Mouse (Mus musculus) gastrocnemius, postnatal 10 days (tissue): ENCODE measurements around the gene Ttll11. TPM values are rescaled to one million over a fixed set of nuclear protein-coding genes. Genes with fewer than 3 reads are reported as not detected.

Source experiments
- DNase-seq: peaks from one replicate; pipeline ENCODE4 v3.0.0; 2021; ENCODE audit warnings: mixed read lengths
- total RNA-seq, 2 experiments: library from RNA; stranded (reverse); gene quantifications; 2 replicates each; pipeline ENCODE4 v1.2.3; 2021

The Ttll11 gene
- total RNA-seq, 2 experiments from 2014 or later, result 3.0 TPM

DNA sequence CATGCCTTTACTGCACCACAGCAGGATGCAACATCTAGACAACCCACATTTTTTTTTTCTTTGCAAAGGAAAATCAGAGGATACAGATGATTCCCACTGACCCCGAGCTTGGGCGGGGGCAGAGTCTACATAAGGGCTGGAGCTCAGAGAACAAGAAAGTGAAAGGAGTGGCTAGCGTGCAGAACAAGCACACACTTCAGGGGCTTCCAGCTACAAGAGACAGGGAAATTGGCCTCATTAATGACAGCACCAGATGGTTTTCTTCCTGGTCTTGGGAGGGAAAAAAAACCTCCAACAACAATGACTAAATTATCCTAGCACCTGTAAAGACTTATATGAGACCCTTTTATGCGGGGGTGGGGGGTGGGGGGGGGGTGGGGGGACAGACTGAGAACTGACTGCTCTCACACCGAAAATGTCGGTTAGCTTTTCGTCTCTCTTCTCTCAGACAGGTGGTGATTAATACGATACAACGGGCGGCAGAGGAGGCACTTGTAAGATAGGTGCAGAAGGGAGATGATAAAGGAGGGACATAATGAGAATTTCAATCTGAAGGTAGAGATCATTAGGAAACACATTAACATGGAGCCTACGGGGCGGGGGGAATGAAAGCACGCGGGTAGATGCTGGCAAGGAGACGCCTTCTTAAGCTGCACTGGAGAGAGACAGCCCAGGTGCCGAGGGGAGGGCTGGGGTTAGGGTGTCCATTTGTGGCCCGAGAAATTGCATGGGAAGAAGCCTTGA is 128.1 kb downstream of the Ttll11 start:
- no peak for DNase-seq

DNA sequence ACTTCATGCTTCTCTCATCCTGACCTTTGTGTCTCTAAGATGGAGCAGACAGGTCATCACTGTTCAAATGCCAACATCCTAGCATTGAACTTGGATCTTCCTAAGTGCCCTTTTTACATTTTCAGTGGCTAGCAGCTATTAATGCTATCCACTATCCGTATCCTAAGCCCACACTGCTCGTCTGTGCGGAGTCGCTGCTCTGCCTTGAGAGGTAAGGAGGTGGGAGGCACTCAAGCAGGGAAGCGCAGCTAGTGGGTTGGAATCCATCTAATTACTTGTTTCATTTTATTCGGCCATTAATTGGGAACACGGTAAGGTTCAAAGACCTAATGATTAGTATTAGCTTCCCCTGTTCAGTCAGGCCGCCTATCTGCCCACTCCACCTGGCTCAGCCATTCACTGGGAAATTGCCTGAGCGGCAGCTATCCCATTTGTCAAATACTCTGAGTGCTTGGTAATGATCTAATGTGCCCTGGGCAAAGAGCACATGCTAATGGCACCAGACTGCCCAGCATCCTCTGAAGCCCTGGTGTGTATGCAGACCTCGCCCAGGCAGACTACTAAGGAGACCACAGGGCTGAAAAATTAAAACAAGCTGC is 130.0 kb downstream of the Ttll11 start:
- no peak for DNase-seq

DNA sequence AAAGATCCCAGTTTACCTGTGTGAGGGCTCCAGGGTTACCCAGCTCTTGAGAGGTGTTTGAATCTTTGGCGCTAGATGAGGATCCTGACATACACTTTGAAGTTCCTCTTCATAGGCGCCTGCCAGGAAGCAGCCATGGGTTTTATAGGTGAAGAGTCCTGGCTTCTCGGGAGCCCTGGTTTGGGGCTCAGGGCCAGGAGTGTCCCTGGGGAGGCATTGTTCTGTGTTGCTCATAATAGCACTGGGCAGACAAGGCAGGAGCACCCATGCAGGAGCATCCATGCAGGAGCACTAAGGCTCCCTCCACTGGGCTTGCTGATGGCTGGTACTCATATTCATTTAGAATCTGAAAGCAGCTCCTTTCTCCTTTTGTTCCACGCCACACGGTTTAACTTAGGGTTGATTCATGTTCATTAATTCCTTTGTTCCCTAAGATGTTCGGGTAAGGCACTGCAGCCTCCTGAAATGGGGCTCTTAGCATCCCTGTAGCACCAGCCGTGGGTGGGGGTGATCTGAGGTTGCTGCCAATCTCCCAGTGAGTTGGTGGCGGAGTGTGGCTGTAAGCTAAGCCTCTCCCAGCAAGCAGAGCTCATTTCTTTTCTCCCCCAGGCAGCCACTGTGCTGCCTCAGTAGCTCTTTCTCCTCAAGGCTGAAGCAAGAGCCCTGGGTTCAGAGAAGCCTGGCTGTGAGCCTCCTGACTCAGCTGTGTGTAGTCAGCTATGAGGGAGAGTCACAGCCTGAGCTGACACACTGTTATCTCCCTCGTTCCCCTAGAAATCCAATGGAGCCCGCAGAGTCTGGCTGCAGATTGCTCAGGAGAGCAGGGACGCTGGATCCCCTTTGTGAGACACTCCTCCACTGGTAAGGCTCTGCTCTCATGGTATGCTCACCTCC is 133.9 kb downstream of the Ttll11 start:
- no peak for DNase-seq

DNA sequence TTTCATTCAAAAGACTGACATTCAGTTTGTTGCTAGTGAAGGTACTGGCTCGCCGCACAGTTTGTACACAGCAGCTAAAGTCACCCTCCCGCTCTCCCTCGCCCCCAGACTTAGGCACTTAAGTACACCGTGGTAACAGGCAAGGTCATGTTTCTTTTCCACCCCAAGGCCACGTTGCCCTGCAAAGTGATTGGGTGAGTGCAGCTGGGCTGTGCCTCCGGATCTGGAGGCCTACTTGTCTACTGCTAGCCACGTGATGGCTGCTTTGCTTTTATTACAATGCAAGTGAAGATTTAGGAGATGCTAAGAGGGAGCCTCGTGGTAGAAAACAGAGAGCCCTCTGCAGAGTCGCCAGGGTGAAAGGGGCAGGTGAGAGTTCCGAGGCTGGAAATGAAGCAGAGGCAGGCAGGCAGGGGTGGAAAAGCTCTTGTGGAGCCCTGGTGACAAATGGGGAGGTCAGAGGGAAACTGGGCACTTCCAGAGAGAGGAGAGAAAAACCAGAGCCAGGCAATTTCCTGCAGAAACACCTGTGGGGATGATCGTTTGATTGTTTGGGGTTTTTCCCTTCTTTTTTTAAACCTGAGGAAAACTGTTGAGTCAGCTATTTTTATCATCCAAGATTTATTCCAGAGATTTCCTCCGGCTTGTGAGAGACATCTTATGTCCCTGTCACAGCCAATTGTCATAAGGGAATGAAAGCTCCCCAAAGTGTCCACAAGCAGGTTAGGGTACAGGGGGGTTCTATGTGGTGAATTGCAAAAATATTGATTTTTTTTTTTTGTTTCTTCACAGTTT is 135.6 kb downstream of the Ttll11 start:
- DNase-seq, result no peak

DNA sequence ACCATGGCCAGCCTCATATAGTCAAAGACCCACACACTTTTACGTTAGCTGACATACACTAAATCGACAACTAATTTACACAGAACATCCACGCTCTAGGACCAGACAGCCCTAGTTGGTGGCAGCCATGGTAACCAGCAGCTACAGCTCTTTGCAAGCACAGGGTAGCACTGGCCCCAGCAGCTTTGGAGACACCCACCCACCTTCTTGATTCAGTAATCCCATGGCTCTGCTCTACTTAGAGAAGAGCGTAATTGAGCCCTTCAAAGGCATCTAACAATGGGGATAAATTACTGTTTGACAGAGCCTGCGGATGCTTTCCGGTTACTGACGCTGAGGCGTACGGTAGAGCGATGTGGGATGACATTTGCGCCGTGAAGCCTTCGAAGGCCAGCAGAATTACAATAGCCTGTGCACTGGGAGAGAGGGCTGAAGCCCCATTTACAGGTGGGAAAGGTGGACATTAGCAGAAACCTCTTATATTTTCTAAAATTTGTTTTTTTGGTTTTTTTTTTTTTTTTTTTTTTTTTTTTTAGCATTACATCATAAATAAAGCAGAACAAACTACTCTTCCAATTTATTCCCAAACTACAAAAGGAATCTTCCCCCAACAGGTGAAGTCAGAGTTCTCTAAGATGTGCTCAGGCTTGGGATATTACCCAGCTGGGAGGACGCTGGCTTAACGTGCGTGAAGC is 136.8 kb downstream of the Ttll11 start:
- no peak for DNase-seq

DNA sequence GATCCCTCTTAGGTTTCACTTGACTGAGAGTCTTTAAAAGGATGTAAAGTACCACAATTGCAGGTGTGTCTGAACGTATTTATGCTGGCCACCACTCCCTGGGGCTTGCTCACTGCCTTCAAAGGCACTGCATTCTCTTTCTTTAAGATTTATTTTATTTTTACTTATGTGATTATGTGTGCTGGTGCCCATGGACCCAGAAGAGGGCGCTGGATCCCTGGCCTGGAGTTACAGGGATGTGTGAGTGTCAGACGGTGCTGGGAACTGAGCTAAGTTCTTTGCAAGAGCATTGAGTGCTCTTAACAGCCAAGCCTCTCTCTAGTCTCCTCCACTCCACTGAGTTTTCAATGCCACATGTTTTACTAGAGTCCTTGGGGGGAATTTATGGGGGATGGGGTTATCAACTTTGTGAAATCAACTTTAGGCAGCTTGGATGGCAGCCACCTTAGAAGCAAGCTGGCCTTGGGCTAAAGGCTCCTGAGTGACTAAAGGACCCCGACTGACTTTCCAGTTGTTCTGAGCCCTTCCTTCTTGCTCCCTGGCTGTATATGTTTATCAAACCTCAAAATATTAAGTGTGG is 137.8 kb downstream of the Ttll11 start:
- no peak for DNase-seq

DNA sequence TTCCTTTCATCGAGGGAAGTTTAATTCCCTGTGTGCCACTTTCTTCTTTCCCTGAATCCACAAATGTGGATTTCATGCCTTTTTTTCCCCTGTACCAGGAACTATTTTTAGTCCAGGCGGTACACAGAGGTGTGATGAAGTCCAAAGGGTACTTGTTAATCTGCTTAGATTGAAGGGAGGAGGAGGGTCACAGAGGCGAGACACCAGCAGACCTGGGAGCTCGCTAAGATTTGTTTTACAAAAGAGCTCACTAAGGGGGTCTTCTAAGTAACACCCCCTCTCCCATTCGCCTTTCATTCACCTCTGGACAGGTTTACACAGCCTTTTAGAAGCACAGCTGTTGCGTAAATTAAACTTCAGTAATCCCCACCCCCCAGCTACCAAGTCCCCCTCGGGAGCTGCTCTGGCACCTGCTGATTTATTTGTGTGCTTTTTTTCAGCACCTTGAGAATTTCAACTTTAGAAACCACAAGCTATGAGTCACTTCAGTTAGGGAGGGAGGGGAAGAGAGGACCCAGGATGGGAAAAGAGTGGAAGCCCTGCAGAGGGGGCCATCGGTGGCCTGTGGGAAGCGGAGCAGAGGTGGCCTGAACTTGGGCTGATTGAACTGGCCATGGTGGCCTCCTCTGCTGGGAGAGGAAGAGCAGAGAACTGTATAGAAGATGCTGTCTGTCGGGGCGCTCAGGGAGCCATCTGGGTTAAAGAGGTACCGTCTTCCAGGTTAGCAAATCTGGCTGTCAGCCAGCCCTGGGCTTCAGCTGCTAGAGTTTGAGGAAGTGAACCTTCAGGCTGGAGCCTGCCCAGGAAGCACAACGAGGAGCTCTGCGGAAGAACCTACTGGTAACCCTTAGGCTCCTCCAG is 138.5 kb downstream of the Ttll11 start:
- peak; percentile 29 for DNase-seq

DNA sequence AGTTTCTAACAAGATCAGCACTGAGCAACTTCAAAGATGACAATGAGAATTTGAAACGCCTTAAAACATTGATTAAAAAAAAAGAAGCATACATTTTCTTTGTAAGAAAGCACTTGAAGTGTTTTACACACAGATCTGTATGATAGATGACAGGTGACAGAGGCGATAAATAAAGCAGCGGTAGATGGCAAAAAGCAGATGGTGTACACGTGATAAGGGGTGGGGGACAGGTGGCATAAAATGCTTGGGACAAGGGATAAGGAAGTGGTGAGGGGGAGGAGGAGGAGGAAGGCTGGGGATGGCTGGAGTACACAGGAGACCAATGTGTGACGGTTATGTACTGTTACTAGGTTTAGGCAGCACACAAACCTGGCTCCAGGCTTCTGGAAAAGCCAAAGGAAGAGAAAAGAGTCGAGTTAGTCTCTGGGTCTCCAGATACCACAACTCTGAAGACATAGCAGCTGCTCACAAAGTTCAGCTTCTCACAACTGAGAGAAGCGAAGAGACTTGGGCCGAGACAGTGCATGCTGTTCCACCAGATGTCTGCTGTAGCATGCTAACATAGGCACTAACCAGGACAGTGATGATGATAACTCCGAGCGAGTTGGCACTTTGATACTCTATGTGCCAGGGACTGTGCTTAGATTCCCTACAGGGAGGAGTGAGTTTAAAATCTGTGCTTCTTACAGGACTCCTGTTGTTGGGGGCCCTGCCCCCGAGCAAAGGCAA is 140.8 kb downstream of the Ttll11 start:
- no peak for DNase-seq

DNA sequence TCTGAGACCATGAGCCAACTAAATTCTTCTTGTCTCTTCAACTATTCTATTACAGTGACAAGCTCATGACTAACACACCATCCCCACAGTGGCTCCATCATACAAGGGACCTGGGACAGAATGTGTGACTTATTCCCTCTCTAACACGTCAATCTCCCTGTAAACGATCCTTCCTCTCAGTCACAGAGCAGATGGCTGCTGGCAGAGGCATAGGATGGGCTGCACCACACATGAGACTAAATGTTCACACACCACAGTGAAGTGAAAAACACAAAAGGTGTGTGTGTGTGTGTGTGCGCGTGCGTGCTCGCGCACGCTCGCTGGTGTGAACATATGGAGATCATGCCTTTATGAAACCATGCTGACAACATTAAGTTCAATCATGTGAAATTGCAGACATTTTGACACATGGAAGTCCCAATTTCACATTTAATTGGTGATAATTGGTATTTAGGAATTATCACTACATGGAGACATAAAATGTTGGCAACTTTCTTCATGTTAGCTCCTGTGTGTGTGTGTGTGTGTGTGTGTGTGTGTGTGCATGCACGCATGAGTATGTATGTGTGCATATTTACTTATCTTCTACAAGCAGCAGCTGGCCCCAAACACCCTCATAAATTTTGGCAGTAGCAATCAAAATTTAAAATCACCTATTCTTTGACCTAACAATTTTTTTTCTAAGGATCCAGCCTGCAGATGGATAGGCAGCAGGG is 145.4 kb downstream of the Ttll11 start:
- no peak for DNase-seq

DNA sequence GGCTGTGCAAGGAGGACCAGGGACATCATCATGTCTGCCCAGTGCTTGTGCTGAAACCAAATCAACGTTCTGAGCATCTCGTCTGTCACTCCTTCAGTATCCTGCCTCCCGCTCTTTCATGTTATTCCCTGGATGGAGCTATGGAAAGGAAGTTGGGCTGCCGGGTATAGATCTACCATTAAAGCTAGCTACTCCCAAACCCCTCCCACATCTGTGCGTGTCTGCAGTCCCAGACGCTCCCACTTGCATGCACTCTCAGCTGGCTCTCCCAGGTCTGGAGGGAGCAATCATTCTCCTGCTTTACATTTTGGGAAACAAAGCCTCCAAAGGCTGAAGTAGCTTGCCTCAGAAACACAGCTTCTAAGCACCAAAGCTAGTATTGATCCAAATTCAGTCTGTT is 146.2 kb downstream of the Ttll11 start:
- no peak for DNase-seq

DNA sequence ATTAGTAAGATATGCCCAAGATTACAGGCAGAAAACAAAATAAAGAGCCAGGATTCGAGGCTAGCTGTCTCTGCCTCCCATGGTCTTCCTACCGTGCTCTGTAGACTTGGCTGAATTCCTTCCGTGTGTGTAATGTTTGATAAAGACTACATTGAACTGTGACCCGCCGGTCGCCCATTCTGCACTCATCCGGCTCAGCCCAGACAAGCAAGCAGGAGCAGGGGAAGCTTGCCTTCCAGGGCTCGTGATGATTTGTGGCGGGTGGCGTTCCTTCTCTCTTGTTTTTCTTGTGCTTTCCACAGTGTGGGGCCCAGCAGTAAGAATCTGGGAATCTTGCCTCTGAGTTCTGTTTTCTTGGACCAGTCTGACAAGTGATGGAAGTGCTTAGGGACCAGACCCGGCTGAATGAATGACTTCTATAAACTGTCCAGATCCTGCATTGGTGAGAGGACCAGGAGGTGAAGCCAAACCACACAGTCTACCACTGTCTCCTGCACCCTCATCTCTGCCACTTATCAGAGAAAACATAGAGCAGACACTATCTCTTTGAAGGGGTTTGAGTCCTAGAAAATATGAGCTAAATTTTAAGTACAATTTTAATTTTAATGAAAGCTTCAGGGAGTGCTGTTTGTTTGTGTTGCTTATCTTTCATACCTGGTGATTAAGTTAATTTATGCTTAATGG is 146.8 kb downstream of the Ttll11 start:
- no peak for DNase-seq

DNA sequence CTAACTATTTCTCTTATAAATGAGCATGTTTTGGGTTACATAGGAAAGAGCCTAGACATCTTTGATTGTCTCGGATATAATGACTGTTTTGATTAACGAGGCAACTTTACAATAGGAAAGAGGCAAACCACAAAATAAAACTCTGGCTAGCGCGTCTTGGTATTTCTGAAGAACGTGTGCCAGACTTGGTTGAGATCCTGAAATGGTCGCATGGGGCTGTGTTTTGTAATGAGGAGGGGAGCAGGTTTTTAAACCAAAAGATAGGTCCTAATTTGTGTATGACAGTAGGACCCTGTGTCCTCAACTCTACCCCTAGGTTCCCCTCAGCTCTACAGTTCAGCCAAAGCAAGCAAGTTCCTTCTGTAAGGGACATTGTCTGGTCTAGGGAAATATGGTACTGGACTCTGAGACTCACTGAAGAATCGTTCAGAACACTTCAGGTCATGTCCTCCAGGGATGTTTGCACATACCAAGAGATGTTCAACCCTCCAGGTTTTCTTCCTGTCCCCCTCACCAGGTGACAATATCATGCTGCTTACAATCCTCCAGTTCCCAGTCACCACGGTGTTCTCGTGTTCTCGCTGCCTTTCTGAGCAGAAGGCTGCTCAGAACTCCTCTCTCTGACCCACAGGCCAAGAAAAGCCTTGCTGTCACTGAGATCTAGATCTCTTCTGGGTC is 147.7 kb downstream of the Ttll11 start:
- DNase-seq, result no peak

DNA sequence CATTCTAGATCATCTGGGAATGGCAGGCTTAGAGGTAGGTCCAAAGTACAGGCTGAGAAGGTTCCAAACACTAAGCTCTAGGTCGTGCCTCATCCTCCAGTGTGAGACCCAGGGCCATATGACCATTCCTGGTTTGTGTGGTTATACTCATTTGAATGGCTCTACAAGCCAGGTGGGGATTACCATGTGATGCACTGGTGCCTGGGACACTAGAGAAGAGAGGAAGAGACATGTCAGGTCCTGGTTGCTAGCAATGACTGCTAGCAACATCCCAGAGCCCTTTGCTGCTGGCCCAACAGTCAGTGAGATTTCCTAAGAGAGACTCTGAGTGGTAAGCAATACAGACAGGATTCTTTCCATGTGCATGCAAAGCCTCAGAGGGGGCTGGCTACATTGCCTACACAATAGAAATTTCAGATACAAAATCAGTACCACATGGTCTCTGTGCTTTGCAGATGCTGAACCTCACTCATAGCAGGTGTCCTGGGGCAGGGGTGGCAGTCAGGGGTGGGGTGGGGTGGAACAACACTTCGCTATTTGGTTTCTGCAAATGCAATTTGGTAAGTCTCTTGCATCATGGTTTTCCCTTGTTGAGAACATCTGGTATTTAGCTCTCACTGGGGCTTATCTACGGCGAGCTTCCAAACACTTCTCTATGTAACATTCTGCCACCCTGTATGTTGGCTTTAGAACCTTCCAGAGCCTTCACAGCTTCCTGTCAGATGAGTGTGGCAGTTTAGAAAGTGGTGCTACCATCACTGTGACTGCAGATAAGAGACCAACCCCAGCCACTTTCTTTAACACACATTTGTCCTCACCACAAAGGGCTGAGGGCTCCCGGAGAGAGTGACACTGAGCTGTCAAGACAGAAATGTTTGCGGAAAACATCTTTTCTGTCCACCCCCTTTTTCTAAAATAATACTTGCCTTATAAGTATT is 148.5 kb downstream of the Ttll11 start:
- DNase-seq, result no peak

DNA sequence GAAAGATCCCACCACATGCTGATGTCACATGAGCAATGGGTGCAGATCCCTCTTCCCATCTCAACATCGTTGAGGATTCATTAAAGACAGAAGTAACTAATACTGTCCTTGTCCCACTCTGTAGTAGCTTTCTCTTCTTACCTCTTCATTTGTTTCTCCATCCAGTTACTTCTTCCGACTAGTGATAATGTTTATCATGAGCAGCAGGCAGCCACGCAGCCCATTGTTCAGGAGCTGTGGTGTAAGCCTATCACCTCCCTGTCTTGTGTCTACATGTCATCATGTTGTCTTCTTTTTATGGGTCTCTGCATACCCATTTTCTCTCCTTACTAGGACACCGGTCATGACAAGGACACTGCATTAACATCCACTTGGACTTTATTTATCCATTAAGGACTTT is 150.6 kb downstream of the Ttll11 start:
- no peak for DNase-seq

DNA sequence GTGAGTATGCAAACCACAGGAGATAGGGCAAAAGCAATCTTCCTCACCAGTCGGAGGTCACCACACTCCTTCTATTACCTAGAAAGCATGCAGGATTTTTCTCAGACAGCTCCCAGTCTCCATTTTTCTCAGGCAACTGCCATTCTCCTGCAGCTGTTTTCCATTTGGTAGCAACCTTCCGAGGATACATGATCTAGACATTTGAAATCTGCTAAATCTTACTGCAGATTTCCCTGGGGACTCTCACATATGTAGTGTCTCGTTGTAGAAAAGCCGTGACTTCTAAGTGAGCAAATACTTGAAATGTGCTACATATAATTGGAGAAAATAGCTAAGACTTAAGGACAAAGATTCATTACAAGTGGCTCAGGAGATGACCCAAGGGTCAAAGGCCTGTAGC is 151.8 kb downstream of the Ttll11 start:
- DNase-seq, result no peak

DNA sequence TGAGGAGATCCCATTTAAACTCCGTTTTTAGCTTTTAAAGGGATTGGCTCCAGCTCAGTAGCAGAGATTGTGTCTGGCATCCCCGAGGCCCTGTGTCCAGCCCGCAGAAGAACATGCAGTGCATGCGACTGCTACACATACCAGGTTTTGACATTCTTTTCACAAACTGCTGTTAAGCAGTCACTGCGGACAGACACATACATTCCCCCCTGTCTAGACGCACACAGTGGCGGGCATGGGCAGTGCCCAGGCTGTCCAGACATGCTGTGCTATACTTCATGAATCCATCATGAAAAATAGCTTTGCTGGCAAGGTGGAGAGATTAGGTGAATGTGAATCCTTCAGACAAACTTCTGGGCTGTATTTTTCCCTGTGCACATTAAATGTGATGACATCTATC is 154.6 kb downstream of the Ttll11 start:
- DNase-seq, result no peak

DNA sequence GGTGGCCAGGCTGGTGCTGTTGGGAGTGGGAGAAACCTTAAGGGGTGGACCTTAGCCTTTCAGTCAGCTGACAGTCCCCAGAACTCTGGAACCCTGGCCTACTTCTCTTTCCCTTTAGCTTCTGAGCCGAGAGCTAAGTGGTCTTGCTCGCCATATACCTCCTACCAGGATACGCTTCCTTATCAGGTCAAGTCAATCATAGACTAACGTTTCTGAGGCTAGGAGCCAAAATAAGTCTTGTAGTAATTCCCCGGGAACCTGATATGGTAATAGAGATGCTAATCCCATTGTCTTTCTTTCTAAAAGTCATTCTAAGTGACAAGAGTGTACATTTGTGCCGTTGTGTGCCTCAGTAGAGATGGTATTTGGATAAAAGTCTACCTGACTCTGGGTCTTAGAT is 156.1 kb downstream of the Ttll11 start:
- DNase-seq, result no peak
